Mouse (Mus musculus) heart, postnatal 0 days (tissue): ENCODE measurements at regions not wholly inside any gene's neighbourhood (a gene's known extent, or its start where the extent isn't known, plus 50 kb on each side); places are given as distances from the start of the nearest gene placed in this dataset.

Source experiments
- CTCF ChIP-seq: IDR thresholded peaks from 2 replicates; pipeline ENCODE4 v1.5.1; 2016; ENCODE audit warnings: antibody characterized with exemption, control low read depth, low read depth
- EP300 ChIP-seq: IDR thresholded peaks from 2 replicates; pipeline ENCODE4 v1.6.1; 2016; ENCODE audit warnings: antibody characterized with exemption, low read depth

DNA sequence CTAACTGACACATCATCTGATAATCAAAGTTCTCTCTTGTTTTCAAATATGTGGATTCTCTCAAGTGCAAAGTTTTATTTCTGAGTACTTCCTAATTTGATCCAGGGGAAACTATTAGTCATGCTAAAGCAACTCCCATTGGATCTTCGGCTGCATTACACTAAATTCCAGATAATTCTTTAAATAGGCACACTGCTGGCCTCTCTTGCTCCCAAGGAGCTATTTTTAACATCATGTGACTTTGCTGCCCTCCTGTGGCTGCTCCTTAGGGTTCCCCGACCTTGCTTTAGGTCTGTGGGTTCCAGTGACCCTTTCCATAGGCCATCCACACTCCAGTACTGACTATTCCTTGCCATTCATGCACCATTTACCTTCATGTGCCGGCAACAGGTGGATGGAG lies 230.5 kb upstream of the Gm10295 start:
- TF ChIP-seq CTCF: peak; percentile 65
- TF ChIP-seq EP300: no peak
